Mouse (Mus musculus): ENCODE measurements around the gene Atp6ap1. TPM values are rescaled to one million over a fixed set of nuclear protein-coding genes. Genes with fewer than 3 reads are reported as not detected.

Gene Atp6ap1
- 248 and 297 TPM in 2 replicates for polyA plus RNA-seq (2014; fragmentation: Nextera tagmentation; extraction: Ambion mirVana)

DNA sequence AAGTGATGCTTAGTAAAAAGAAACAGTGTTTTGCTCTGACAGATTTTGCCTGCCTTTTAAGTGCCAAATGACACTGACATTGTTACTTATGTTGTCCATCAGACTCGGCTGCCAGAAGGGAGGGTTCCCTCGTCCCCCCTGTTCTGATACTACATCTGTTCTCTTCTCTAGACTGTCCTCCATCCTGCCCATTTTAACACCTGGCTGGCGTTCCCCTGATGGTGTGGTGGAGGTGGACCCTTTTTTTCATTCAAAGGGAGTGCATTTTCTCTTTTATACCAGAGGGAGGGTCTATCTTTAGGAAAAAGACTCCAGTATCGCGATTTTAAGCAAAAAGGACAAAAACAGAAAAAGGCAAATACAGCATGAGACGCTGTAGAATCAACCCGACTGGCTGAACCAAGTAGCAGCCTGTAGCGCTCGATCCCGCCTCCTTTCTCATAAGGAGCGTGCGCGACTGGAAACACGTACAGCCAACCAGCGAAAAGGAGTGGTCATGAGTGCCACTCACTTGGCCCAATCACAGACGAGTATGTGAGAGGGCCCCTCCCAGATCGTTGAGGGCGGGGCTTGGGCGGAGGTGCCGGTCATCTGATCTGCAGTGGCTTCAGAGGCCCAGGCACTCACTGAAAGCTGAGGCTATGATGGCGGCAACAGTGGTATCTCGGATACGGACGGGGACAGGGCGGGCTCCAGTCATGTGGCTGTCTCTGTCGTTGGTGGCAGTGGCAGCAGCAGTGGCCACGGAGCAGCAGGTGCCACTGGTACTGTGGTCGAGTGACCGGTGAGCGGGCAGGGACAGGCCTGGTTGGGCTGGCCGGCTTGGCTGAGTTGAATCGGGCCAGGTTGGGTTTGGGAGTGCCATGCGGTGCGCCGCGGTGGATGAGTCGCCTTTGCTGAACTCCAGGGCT, at the start of gene Atp6ap1:
Gene Atp6ap1, plus strand, starts transcription at position 560 of the 911 bp plus-strand sequence.
- Histone ChIP-seq H3K36me3 (replicated peaks; ENCODE audit: control insufficient read depth, insufficient read depth) (peaks cover 19% of the 10 kb centered on the region; the same call in 1 of the 2 replicates), H3K4me1 (replicated peaks; ENCODE audit: control insufficient read depth, insufficient read depth, low read length) (no peaks in the 10 kb centered on the region), H3K4me2 (replicated peaks) (peak within 1 kb of the TSS; percentile 69), H3K9me3 (ENCODE audit: control insufficient read depth, low read length) (no peaks in the 10 kb centered on the region), H3K27me3 (ENCODE audit: control insufficient read depth, insufficient read depth, low read length) (no peaks in the 10 kb centered on the region), H3K9ac (peak within 1 kb of the TSS; percentile 82), H3K4me3 (replicated peaks; ENCODE audit: low read length) (peak within 1 kb of the TSS; percentile 67), H3K27ac (peak within 1 kb of the TSS; percentile 87)
- peak; percentile 88 for DNase-seq (ENCODE audit: low spot score)
- ATAC-seq (ENCODE audit: low FRiP score), result peak; percentile 99
- 14% methylated on average over 35 of the region's 37 CpGs for WGBS

- Histone ChIP-seq H3K36me3 (replicated peaks; ENCODE audit: control insufficient read depth, insufficient read depth) (no peaks in the 10 kb centered on the region), H3K27me3 (ENCODE audit: control insufficient read depth, insufficient read depth, low read length) (no peaks in the 10 kb centered on the region), H3K9me3 (ENCODE audit: control insufficient read depth, low read length) (no peaks in the 10 kb centered on the region), H3K27ac (no peak overlapping the region), H3K4me2 (replicated peaks) (peak overlapping the region; percentile 57), H3K4me1 (replicated peaks; ENCODE audit: control insufficient read depth, insufficient read depth, low read length) (peaks cover 5% of the 10 kb centered on the region; the same call in 1 of the 2 replicates), H3K4me3 (replicated peaks; ENCODE audit: low read length) (no peak overlapping the region), H3K9ac (no peak overlapping the region)
- 14% methylated on average over 3 of the region's 3 CpGs for WGBS
- DNase-seq (ENCODE audit: low spot score), result peak; percentile 68
- no peak for ATAC-seq (ENCODE audit: low FRiP score)
These were observed 48.2 kb upstream of the Atp6ap1 start for GRCm38 (mm10) chrX:74248651-74249050.

- Histone ChIP-seq H3K9ac (peak within 1 kb of the TSS; percentile 60), H3K36me3 (replicated peaks; ENCODE audit: control insufficient read depth, insufficient read depth) (no peaks in the 10 kb centered on the region), H3K9me3 (ENCODE audit: control insufficient read depth, low read length) (no peaks in the 10 kb centered on the region), H3K4me1 (replicated peaks; ENCODE audit: control insufficient read depth, insufficient read depth, low read length) (no peaks in the 10 kb centered on the region), H3K4me2 (replicated peaks) (peak within 1 kb of the TSS; percentile 57), H3K27me3 (ENCODE audit: control insufficient read depth, insufficient read depth, low read length) (no peaks in the 10 kb centered on the region), H3K27ac (peak within 1 kb of the TSS; percentile 59), H3K4me3 (replicated peaks; ENCODE audit: low read length) (peak within 1 kb of the TSS; percentile 35)
- DNase-seq (ENCODE audit: low spot score) (peak; percentile 48), ATAC-seq (ENCODE audit: low FRiP score) (no peak)
- 21% methylated on average over 36 of the region's 38 CpGs for WGBS
These were observed 47.3 kb upstream of the Atp6ap1 start, which contains the start of gene Flna for GRCm38 (mm10) chrX:74249615-74250014. Gene Flna, minus strand, starts transcription at chrX:74249820.

DNA sequence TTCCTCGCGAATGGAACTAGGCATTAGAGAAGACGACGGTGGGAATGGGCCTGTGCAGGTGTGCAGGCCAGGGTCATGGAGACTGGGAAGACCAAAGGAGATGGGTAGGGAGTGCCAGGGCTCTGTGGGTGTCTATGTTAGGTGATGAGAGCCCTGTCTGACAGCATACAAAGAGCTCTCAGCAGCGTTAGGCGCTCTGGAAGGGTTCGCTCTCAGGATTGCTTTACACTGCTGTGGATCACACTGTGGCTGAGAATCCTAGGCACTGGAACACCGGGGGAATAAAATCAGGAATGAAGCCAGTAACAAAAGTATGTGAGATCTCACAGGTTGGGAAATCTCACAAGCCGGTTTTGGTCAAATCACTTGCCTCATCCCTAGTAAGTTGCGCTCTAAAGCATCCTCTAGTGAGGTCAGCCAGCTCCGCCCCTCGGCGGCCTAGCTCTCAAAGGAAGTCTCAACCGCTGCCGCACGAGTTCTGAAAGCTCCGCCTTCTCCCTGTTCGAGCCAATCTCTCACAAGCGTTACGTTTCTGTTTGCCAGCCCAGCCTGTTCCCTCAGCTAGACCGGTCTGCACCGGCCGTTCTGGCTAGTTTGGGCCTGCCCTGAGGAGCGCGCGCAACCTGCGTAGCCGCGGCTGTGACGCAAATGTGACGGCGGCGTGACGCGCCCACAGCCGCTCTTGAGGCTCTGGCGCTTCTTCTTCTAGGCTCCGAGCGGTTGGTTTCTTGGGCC, 42.6 kb upstream of the Atp6ap1 start, which contains the start of gene Emd:
Gene Emd, plus strand, starts transcription at position 535 of the 735 bp plus-strand sequence.
- no peaks in the 10 kb centered on the region for H3K27me3 ChIP-seq (ENCODE audit: control insufficient read depth, insufficient read depth, low read length)
- WGBS, result 23% methylated on average over 39 of the region's 39 CpGs
- ATAC-seq (ENCODE audit: low FRiP score), result peak; percentile 96

GRCm38 (mm10) chrX:74254888-74255565, 41.9 kb upstream of the Atp6ap1 start:
- Histone ChIP-seq H3K9ac (peak overlapping the region; percentile 75), H3K27ac (peak overlapping the region; percentile 90), H3K4me2 (replicated peaks) (peak overlapping the region; percentile 67), H3K4me3 (replicated peaks; ENCODE audit: low read length) (peak overlapping the region; percentile 54), H3K27me3 (ENCODE audit: control insufficient read depth, insufficient read depth, low read length) (no peaks in the 10 kb centered on the region), H3K9me3 (ENCODE audit: control insufficient read depth, low read length) (no peaks in the 10 kb centered on the region), H3K4me1 (replicated peaks; ENCODE audit: control insufficient read depth, insufficient read depth, low read length) (peaks cover 6% of the 10 kb centered on the region), H3K36me3 (replicated peaks; ENCODE audit: control insufficient read depth, insufficient read depth) (peaks cover 15% of the 10 kb centered on the region)
- whole genome bisulfite sequencing, result 24% methylated on average over 29 of the region's 31 CpGs
- ATAC-seq (ENCODE audit: low FRiP score) (no peak; the same call in 1 of the 2 replicates), DNase-seq (ENCODE audit: low spot score) (no peak)

More for the DNA sequence above, 42.6 kb upstream of the Atp6ap1 start, which contains the start of gene Emd:
- Histone ChIP-seq H3K9ac (peak within 1 kb of the TSS; percentile 75), H3K27ac (peak within 1 kb of the TSS; percentile 90), H3K4me2 (replicated peaks) (peak within 1 kb of the TSS; percentile 67), H3K9me3 (ENCODE audit: control insufficient read depth, low read length) (no peaks in the 10 kb centered on the region), H3K36me3 (replicated peaks; ENCODE audit: control insufficient read depth, insufficient read depth) (peaks cover 15% of the 10 kb centered on the region), H3K4me3 (replicated peaks; ENCODE audit: low read length) (peak within 1 kb of the TSS; percentile 54), H3K4me1 (replicated peaks; ENCODE audit: control insufficient read depth, insufficient read depth, low read length) (peaks cover 6% of the 10 kb centered on the region)
- peak; percentile 87 for DNase-seq (ENCODE audit: low spot score)

- DNase-seq (ENCODE audit: low spot score) (no peak), ATAC-seq (ENCODE audit: low FRiP score) (no peak)
- peaks cover 6% of the 10 kb centered on the region for H3K4me1 ChIP-seq (replicated peaks; ENCODE audit: control insufficient read depth, insufficient read depth, low read length)
- H3K36me3 ChIP-seq (replicated peaks; ENCODE audit: control insufficient read depth, insufficient read depth), result peaks cover 15% of the 10 kb centered on the region
- WGBS, result 98% methylated on average over 3 of the region's 3 CpGs
- H3K4me2 ChIP-seq (replicated peaks), result no peak overlapping the region
- H3K4me3 ChIP-seq (replicated peaks; ENCODE audit: low read length), result no peak overlapping the region
- no peaks in the 10 kb centered on the region for H3K27me3 ChIP-seq (ENCODE audit: control insufficient read depth, insufficient read depth, low read length)
- no peak overlapping the region for H3K9ac ChIP-seq
- H3K9me3 ChIP-seq (ENCODE audit: control insufficient read depth, low read length), result no peaks in the 10 kb centered on the region
- H3K27ac ChIP-seq, result no peak overlapping the region
These were observed 39.2 kb upstream of the Atp6ap1 start for GRCm38 (mm10) chrX:74257746-74258145.

DNA sequence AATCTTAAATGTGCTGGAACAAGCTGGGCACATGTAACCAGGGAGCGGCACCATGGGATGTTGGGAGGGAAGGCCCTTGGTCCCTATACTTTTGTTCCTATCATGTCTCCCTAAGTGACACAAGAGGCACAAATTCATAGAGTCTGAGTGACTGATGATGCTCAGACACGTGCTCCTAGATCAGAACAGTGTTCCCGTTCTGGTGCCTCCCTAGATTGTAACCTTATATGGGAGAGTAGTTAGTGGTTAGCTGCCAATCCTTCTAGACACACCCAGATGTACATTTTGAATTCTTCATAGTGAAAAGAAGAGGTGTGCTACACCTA, 27.2 kb upstream of the Atp6ap1 start:
- ATAC-seq (ENCODE audit: low FRiP score) (peak; percentile 17; the same call in 1 of the 2 replicates), DNase-seq (ENCODE audit: low spot score) (no peak)

GRCm38 (mm10) chrX:74270062-74270901, 26.6 kb upstream of the Atp6ap1 start, which contains the start of gene Rpl10:
Gene Rpl10, plus strand, starts transcription at chrX:74270812.
- ATAC-seq (ENCODE audit: low FRiP score) (peak; percentile 95), DNase-seq (ENCODE audit: low spot score) (peak; percentile 90)
- Histone ChIP-seq H3K27ac (peak within 1 kb of the TSS; percentile 96), H3K9me3 (ENCODE audit: control insufficient read depth, low read length) (no peaks in the 10 kb centered on the region), H3K4me2 (replicated peaks) (peak within 1 kb of the TSS; percentile 67), H3K4me3 (replicated peaks; ENCODE audit: low read length) (peak within 1 kb of the TSS; percentile 58), H3K36me3 (replicated peaks; ENCODE audit: control insufficient read depth, insufficient read depth) (peaks cover 16% of the 10 kb centered on the region), H3K27me3 (ENCODE audit: control insufficient read depth, insufficient read depth, low read length) (no peaks in the 10 kb centered on the region), H3K4me1 (replicated peaks; ENCODE audit: control insufficient read depth, insufficient read depth, low read length) (no peaks in the 10 kb centered on the region; the same call in 1 of the 2 replicates), H3K9ac (peak within 1 kb of the TSS; percentile 75)
- 17% methylated on average over 42 of the region's 42 CpGs for WGBS

More for the DNA sequence above, 27.2 kb upstream of the Atp6ap1 start:
- Histone ChIP-seq H3K9ac (peak overlapping the region; percentile 59), H3K27me3 (ENCODE audit: control insufficient read depth, insufficient read depth, low read length) (no peaks in the 10 kb centered on the region), H3K4me1 (replicated peaks; ENCODE audit: control insufficient read depth, insufficient read depth, low read length) (no peaks in the 10 kb centered on the region; the same call in 1 of the 2 replicates), H3K36me3 (replicated peaks; ENCODE audit: control insufficient read depth, insufficient read depth) (peaks cover 16% of the 10 kb centered on the region), H3K27ac (peak overlapping the region; percentile 96), H3K9me3 (ENCODE audit: control insufficient read depth, low read length) (no peaks in the 10 kb centered on the region), H3K4me2 (replicated peaks) (peak overlapping the region; percentile 55), H3K4me3 (replicated peaks; ENCODE audit: low read length) (peak overlapping the region; percentile 58)
- 33% methylated on average over 3 of the region's 3 CpGs for WGBS

All from hindbrain, embryonic 14.5 days (tissue).